Mouse (Mus musculus) left cerebral cortex, postnatal 36 days (tissue): Measurements from ENCODE around the gene Adamts12. TPM values are rescaled to one million over a fixed set of nuclear protein-coding genes. Genes with fewer than 3 reads are reported as not detected.

Experiments used
- DNase-seq, 2 experiments: peaks; one replicate each; pipeline ENCODE4 v3.0.0; 2021 to 2022; ENCODE audit warnings: low spot score in 2 of 2, mixed read lengths in 1 of 2
- intact Hi-C: fragments of 180-260 bp; cut with DNase I; formaldehyde crosslinking; loops from one replicate; pipeline ENCODE4 v1.15.1; 2025
- total RNA-seq, 2 experiments: library from RNA; stranded (reverse); gene quantifications; 2 replicates each; pipeline ENCODE4 v1.2.3; 2021

Adamts12 gene
- total RNA-seq, 2 experiments from 2014 or later = 0.27 to 0.32 TPM

GRCm38 (mm10) chr15:11132586-11133558 lies 68.3 kb downstream of the Adamts12 start:
- DNase-seq = no peak
- intact Hi-C loops = no loop called here

- DNase-seq = no peak
- intact Hi-C loops = no loop called here
Observed at GRCm38 (mm10) chr15:11145581-11145980, 81.0 kb downstream of the Adamts12 start.

- no peak for DNase-seq
- intact Hi-C loops = no loop called here
Observed at GRCm38 (mm10) chr15:11159386-11159785, 94.8 kb downstream of the Adamts12 start.

GRCm38 (mm10) chr15:11160759-11161158 lies 96.2 kb downstream of the Adamts12 start:
- no peak for DNase-seq
- intact Hi-C loops = no loop called here

DNA sequence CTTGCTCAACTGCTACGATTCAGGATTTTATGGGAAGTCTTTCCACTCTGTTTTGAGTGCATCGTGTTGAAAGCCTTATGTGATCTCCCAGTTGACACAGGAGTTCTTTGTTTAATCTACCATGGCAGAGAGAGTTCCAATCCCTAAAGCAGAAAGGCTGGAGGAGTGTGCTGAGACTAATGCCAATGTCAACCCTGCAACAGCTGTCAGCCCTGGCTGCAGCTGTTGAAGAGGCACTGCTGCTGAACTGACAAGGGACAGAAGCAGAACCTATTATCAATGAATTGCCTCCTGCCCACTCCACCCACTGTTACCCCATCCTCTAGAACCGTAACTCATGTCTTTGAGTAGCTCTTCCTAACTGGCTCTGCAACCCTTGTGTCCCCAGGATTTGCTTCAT lies 101.3 kb downstream of the Adamts12 start:
- intact Hi-C loops = no loop called here
- DNase-seq = no peak

GRCm38 (mm10) chr15:11173884-11174470 lies 109.4 kb downstream of the Adamts12 start:
- no peak for DNase-seq
- intact Hi-C loops = no loop called here

- intact Hi-C loops = no loop called here
- DNase-seq = peak in 1 of 2 experiments; percentile 5
Observed at GRCm38 (mm10) chr15:11174842-11175241, 110.3 kb downstream of the Adamts12 start.

DNA sequence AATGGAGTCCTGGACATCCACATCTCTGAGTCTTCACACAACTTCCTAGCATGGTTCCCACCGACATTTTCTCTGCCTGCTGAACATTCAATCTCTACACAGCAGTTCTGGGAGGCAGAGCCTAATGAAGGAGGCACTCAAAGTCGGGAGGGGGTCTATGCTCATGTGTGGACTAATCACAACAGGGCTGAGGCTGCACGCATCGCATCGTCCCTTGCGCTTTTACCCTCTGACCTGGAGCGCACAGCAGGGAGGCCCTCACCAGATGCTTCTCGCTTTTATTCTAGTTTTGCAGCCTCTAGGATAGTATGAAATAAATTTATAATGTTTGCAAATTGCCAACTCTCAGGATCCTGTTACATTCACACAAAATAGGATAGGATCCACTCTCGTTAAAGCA lies 112.9 kb downstream of the Adamts12 start:
- no peak for DNase-seq
- intact Hi-C loops = no loop called here

DNA sequence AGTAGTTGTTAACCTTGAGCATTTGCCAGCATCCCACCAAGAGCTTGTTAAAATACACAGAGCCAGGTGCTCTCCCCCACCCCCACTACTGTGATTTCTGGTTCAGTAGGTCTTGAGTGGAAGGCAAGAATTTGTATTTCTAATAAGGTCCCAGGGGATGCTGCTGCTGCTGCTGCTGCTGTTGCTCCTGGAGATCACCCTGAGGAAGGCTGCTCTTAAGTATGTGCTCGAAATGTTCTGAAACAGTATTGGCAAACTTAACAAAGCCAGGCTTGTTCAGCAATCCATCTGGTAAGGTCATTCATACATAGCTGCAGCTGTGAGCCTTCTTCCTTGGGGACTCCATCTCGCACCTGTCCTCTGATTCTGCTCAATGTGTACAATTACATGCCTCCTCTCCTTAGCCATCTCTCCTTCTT lies 115.2 kb downstream of the Adamts12 start:
- DNase-seq = no peak
- intact Hi-C loops = no loop called here

- intact Hi-C loops = no loop called here
- DNase-seq = no peak
Observed at GRCm38 (mm10) chr15:11186711-11187110, 122.1 kb downstream of the Adamts12 start.

DNA sequence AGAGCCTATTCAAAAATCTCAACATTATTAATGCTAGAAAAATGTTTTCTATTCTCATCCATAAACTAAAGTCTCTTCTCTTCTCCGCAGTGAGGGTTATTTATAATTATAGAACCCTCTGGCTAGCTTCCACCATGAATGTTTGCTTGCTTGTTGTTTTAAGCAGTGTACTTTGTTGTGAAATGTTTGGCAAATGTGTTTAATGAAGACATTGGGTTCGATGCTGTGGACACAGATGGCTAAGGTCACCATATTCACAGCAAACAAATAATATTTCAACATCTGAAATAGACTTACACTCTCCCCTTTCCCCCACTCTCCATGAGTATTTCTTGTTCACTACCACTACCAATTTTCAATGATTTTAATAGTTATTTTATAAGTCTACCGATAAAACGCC lies 125.9 kb downstream of the Adamts12 start:
- intact Hi-C loops = no loop called here
- no peak for DNase-seq

- no peak for DNase-seq
- intact Hi-C loops = no loop called here
Observed at GRCm38 (mm10) chr15:11192762-11193161, 128.2 kb downstream of the Adamts12 start.

DNA sequence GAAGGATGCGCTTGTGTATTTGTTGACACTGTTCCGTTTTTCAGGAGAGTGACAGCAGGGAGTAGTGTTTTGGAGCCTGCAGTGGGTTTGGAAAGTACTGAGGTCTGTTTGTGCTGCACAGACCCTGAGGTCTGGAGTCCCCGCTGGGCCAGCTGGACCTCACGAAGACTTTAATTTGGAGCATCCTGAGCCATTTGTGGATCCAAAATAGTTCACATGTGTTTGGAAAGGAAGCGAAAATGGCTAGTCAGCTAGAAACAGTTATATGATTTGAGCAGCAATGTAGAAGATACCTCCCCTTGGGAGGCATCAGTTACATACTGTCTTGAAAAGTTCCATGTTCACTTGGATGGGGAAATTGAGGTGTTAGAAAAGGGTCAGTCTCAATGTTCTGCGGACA lies 132.5 kb downstream of the Adamts12 start:
- no peak for DNase-seq
- intact Hi-C loops = no loop called here

DNA sequence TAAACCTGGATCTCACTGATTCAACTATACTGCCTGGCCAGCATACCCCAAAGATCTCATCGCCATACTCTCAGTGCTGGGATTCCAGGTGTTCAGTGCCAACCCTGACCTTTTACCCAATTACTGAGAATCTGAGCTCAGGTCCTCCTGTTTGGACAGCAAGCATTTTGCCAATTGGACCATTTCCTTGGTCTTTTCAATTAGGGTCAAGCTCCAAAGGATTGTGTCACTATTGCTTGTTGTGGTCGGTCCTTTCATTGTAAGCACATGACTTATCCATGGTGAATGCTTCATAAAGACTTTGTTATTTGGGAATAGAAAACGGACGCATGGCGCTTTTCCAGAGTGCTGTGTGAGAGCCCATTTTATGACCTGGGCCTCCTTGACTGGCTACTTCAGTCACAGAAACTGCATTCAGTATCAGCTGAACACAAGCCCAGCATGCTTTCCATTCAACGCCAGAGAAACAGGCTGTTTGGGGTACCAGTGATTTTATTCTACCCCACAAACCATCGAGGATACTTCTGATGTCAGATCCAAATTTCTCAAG lies 133.7 kb downstream of the Adamts12 start:
- DNase-seq = no peak

DNA sequence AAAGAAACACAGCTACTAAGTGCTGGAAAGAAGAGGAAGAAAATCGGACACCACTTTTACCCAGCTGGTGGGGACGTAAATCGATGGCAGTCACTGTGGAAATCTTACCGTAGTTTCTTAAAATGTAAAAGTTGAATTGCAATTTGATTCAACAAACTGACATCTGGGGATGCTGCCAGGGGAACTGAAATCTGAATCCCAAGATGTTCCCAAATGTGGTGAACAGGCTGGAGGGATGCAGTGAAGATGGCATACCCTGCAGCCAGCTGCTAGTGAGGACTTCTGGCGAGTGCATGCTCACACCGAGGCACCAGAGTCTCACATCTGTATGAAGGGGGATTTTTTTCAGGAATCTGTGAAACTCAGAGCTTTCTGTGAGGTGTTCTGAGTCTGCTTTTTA lies 138.5 kb downstream of the Adamts12 start:
- intact Hi-C loops = no loop called here

More for the DNA sequence above, 133.7 kb downstream of the Adamts12 start:
- intact Hi-C loops = no loop called here

GRCm38 (mm10) chr15:11204934-11205333 lies 140.3 kb downstream of the Adamts12 start:
- DNase-seq = no peak
- intact Hi-C loops = no loop called here

More for the DNA sequence above, 138.5 kb downstream of the Adamts12 start:
- DNase-seq = no peak

GRCm38 (mm10) chr15:11210976-11211375 lies 146.4 kb downstream of the Adamts12 start:
- intact Hi-C loops = no loop called here
- DNase-seq = no peak

DNA sequence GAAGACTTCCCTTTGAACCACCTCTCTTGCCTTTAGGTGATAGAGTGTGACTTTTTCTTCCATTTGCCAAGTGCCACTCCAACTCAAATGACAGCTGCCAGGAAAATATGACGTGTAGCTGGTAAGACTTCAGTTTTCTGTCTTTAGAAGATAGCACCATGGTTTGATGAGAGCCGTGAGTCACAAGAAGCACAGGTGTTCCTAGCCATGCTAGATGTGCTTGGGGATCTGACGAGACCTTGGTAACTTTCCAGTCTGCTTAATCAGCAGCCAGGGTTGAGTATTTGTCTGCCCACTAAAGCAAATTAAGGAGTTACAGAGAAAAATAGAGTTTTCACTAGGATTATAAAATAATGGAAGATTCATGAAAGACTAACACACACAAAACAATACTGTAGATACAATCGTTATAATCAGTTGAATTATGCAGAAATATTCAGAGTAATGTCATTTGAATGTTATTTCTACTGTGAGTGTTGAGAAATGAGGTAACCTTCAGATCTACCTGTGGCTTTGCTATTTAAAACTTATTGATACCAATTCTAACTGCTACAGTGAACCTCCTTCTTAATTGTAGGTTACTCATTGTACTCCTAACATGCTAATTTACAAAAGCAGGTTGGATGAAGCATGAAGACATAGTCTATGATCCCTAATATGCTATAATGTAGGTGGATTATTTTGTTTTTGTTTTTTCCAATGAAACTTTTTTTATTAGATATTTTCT lies 169.5 kb downstream of the Adamts12 start:
- DNase-seq = no peak
- intact Hi-C loops = no loop called here

DNA sequence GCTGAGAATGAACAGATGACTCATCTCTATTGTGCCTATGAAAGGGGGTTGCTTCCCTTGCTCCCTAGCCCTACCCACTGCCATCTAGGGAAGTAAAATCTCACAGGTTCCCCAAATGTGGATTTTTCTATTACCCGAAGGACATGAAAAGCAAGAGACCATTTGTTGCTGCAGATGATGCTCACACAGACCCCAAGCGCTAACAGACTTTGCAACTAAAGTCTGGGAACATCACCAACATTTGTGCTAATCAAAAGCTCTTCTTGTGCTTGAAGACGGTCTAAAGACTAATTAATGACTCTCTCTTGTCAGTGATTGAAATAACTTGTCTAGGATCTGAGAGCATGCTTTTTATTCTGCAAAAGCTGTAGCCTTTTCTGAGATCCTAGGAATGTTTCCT lies 175.8 kb downstream of the Adamts12 start:
- intact Hi-C loops = no loop called here

GRCm38 (mm10) chr15:11241288-11241687 lies 176.7 kb downstream of the Adamts12 start:
- intact Hi-C loops = no loop called here
- no peak for DNase-seq

More for the DNA sequence above, 175.8 kb downstream of the Adamts12 start:
- DNase-seq = no peak
